Mouse (Mus musculus) liver, embryonic 14.5 days (tissue): ENCODE measurements at regions not wholly inside any gene's neighbourhood (a gene's known extent, or its start where the extent isn't known, plus 50 kb on each side); places are given as distances from the start of the nearest gene placed in this dataset.

Source experiments
- ATAC-seq: fragments of 200-750 bp; cut with Nextera tagmentation; 2 replicates; pipeline ENCODE4 v1.8.0; 2017; ENCODE audit warnings: moderate number of reproducible peaks, mild to moderate bottlenecking, moderate library complexity; ENCODE audit not compliant: insufficient read depth
- DNase-seq, 3 experiments: peaks; one replicate each; pipeline ENCODE4 v3.0.0-alpha.2; 2012 to 2013; ENCODE audit warnings: low read depth in 3 of 3, low spot score in 3 of 3
- H3K27ac ChIP-seq: fragments of 300-500 bp; sonication (generic); 2 replicates; pipeline ENCODE4 v1.5.1; 2014; ENCODE audit warnings: moderate library complexity, mild to moderate bottlenecking, control low read depth, inconsistent platforms
- H3K27me3 ChIP-seq: fragments of 300-500 bp; sonication (generic); 2 replicates; pipeline ENCODE4 v1.6.1; 2014; ENCODE audit warnings: mild to moderate bottlenecking, low read length, moderate library complexity; ENCODE audit not compliant: control insufficient read depth, insufficient read depth
- H3K36me3 ChIP-seq: fragments of 300-500 bp; sonication (generic); replicated peaks from 2 replicates; pipeline ENCODE4 v1.6.1; 2014; ENCODE audit warnings: low read depth; ENCODE audit not compliant: control insufficient read depth, insufficient read depth
- H3K4me1 ChIP-seq, 2 experiments: fragments of 200-500 bp in 1 of 2; fragments of 300-500 bp in 1 of 2; sonication (generic) in 1 of 2; replicated peaks; 2 replicates each; pipeline ENCODE4 v1.6.1; 2012 to 2014; ENCODE audit warnings: antibody characterized with exemption in 1 of 2, inconsistent platforms in 1 of 2, low read length in 1 of 2; ENCODE audit not compliant: control insufficient read depth in 2 of 2, insufficient read depth in 2 of 2
- H3K4me2 ChIP-seq: fragments of 300-500 bp; sonication (generic); 2 replicates; pipeline ENCODE4 v1.6.1; 2014; ENCODE audit warnings: low read depth, mild to moderate bottlenecking, control low read depth, moderate library complexity
- H3K4me3 ChIP-seq, 2 experiments: fragments of 200-500 bp in 1 of 2; fragments of 300-500 bp in 1 of 2; sonication (generic) in 1 of 2; 2 replicates each; pipeline ENCODE4 v1.5.1; 2012 to 2014; ENCODE audit warnings: low read depth in 2 of 2, low read length in 2 of 2, mild to moderate bottlenecking in 2 of 2, control low read depth in 1 of 2, inconsistent platforms in 1 of 2, moderate library complexity in 1 of 2; ENCODE audit not compliant: insufficient read depth in 1 of 2
- H3K9ac ChIP-seq: fragments of 300-500 bp; sonication (generic); replicated peaks from 2 replicates; pipeline ENCODE4 v1.6.1; 2014; ENCODE audit warnings: mild to moderate bottlenecking, control low read depth, moderate library complexity
- H3K9me3 ChIP-seq: fragments of 300-500 bp; sonication (generic); 2 replicates; pipeline ENCODE4 v1.6.1; 2016; ENCODE audit warnings: low read length, mixed read lengths; ENCODE audit not compliant: control insufficient read depth
- CTCF ChIP-seq: IDR thresholded peaks from 2 replicates; pipeline ENCODE4 v1.5.1; 2016; ENCODE audit warnings: antibody characterized with exemption, low read depth, control low read depth
- EP300 ChIP-seq: IDR thresholded peaks from 2 replicates; pipeline ENCODE4 v1.6.1; 2016; ENCODE audit warnings: antibody characterized with exemption, low read depth
- WGBS: fragments of 180-500 bp; shearing (Covaris S2); extraction: QIAGEN DNeasy Blood & Tissue Kit; methylation state at CpG from one replicate; pipeline ENCODE4 v1.1.7; 2014; ENCODE audit not compliant: insufficient replicate concordance; 5-methylcytosine and 5-hydroxymethylcytosine counted together

DNA sequence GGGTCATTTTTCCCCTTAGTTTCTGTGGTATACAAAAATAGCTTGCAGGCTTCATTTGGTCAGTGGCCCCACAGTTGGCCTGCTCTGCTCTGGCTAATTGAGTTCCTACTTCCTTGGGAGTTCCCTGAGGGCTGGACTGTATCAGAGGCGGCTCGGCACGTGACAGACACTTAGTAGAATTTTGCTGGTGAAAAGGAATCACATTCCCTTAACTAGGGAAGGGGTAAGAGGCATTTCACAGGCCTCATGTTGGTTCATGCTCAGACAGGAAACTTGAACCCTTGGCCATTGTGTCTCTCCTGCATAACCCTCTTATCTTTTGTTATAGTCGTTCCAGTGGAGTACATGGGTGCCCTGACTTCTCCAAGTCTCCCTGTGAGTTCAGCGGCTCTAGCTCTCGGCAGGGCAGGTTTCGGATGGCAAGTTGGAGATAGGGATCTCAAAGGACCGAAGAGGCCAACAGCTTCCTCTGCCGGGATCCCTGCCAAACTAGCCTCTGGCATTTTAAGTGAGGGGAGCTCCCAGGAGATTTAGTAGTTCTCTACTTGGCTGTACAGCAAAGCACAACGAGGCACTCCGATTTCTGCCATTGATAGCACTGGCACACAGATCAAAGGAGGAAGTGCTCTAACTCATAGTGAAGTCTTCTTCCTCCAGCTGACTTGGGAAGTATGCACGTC lies 72.0 kb upstream of the Parp11 start:
- Histone ChIP-seq H3K4me2 (no peak overlapping the region), H3K4me1 (peaks cover 0 to 6% of the 10 kb centered on the region in 2 experiments; a peak in 3 of 4 replicates), H3K4me3 (no peak overlapping the region), H3K9me3 (no peaks in the 10 kb centered on the region), H3K9ac (no peak overlapping the region), H3K27me3 (no peaks in the 10 kb centered on the region), H3K27ac (no peak overlapping the region), H3K36me3 (no peaks in the 10 kb centered on the region)
- DNase-seq (no peak), ATAC-seq (no peak)
- no peak for TF ChIP-seq EP300
- TF ChIP-seq CTCF, result no peak
- 33% methylated on average over 12 of the region's 12 CpGs for WGBS

DNA sequence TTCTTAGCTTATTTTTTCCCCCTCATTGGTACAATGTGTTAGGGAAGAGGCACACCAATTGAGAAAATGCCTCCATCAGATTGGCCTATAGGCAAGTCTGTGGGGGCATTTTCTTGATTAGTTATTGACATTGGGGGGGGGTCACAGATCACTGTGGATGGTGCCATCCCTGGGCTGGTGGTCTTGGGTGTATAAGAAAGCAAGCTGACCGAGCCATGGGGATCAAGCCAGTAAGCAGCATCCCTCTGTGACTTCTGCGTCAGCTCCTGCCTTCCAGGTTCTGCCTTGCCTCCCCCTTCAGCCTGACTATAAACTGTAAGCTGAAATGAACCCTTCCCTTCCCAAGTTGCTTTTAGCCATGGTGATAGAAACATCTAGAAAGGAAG lies 71.5 kb upstream of the Parp11 start:
- H3K27me3 ChIP-seq, result no peaks in the 10 kb centered on the region
- no peaks in the 10 kb centered on the region for H3K9me3 ChIP-seq
- no peak overlapping the region for H3K27ac ChIP-seq
- H3K4me1 ChIP-seq, result peaks cover 0 to 6% of the 10 kb centered on the region in 2 experiments; a peak in 3 of 4 replicates
- H3K36me3 ChIP-seq, result no peaks in the 10 kb centered on the region
- TF ChIP-seq CTCF, result no peak
- no peak for TF ChIP-seq EP300
- 74% methylated on average over 2 of the region's 2 CpGs for WGBS
- no peak for ATAC-seq
- H3K4me2 ChIP-seq, result no peak overlapping the region
- no peak overlapping the region for H3K9ac ChIP-seq
- DNase-seq, result no peak
- H3K4me3 ChIP-seq, result no peak overlapping the region

DNA sequence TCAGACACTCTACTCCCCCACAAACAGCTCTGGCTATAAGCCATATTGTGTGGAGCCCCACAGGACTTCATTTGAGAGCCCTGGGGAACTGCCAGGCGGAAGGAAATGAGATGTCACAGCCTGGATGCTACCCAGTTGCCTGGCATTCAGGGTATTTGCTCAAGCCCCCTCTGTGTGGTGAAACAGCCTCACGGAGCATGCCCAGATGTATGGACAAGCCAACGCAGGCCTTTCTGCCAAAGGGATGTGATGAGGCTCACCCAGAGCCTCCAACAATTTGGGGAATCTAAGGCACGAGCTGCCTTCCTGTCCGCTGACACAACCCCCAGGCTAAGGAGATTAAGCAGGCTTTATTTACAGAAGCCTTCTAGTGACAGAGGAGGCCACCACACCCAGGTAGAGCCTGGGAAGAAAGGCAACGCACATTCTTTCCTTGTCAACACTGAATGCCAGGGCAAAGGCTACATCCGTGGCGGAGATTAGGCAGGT lies 70.9 kb upstream of the Parp11 start:
- H3K4me2 ChIP-seq, result no peak overlapping the region
- no peak for ATAC-seq

DNA sequence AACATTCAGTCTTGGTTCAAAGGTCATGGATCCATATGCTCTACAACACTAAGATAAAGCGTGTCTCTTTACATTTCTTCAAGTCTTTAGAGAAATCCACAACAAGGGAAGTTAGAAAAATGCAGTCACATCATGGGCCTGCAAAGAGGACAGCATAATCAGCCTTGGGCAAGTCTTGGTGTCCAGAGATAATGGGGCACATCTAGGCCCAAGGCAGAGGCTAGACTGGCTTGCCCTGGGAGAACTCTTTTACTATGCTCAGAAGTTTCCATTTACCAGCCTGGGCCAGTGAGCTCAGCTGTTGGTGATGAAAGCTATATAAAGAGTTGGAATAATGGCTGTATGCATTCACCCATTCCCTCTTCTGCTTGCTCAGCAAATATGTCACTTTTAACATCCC lies 67.9 kb upstream of the Parp11 start:
- no peak for ATAC-seq
- Histone ChIP-seq H3K9me3 (no peaks in the 10 kb centered on the region), H3K27ac (no peak overlapping the region), H3K4me2 (no peak overlapping the region), H3K4me1 (peaks cover 0 to 6% of the 10 kb centered on the region in 2 experiments; a peak in 3 of 4 replicates), H3K4me3 (no peak overlapping the region), H3K9ac (no peak overlapping the region; the same call in 1 of the 2 replicates), H3K36me3 (no peaks in the 10 kb centered on the region), H3K27me3 (no peaks in the 10 kb centered on the region)
- no peak for TF ChIP-seq CTCF
- no peak for TF ChIP-seq EP300
- WGBS, result 68% methylated on average over 1 of the region's 1 CpGs
- DNase-seq, result no peak

More for the DNA sequence above, 70.9 kb upstream of the Parp11 start:
- Histone ChIP-seq H3K27ac (no peak overlapping the region), H3K4me1 (peaks cover 0 to 6% of the 10 kb centered on the region in 2 experiments; a peak in 3 of 4 replicates), H3K4me3 (no peak overlapping the region), H3K9me3 (no peaks in the 10 kb centered on the region), H3K36me3 (no peaks in the 10 kb centered on the region), H3K27me3 (no peaks in the 10 kb centered on the region), H3K9ac (no peak overlapping the region)
- TF ChIP-seq EP300 (no peak), CTCF (no peak)
- 61% methylated on average over 8 of the region's 8 CpGs for WGBS
- DNase-seq, result no peak

DNA sequence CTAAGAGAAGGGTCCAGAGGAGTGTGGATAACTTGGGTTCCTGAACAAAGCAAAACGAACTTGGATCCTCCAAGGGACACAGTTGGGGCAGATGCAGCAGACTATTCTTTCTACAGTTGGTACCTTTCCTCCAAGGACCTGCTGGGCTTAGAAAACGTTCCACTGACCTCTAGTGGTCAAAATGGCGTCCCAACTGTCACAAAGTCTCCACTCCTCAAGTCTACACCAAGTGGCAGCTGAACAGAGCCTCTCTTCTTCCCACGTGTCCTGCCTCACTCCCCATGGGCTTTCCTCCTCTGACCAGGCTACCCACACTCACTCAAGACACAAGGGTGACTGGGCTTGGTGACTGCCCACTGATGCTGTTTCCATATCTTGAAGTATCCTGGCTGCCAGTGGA lies 67.1 kb upstream of the Parp11 start:
- no peak overlapping the region for H3K9ac ChIP-seq
- DNase-seq, result peak in 2 of 3 experiments; percentile 13 to 19
- H3K27me3 ChIP-seq, result no peaks in the 10 kb centered on the region
- H3K36me3 ChIP-seq, result no peaks in the 10 kb centered on the region
- H3K9me3 ChIP-seq, result no peaks in the 10 kb centered on the region
- H3K4me1 ChIP-seq, result peaks cover 0 to 6% of the 10 kb centered on the region in 2 experiments; a peak in 3 of 4 replicates
- H3K4me2 ChIP-seq, result no peak overlapping the region
- peak; percentile 76 for TF ChIP-seq CTCF
- no peak for TF ChIP-seq EP300
- ATAC-seq, result 0 out of 2 replicates have a peak, but pooled peaks have one; percentile 26
- H3K27ac ChIP-seq, result no peak overlapping the region
- WGBS, result 2% methylated on average over 4 of the region's 4 CpGs
- H3K4me3 ChIP-seq, result no peak overlapping the region
